Mouse (Mus musculus) MN1 (cell line): ENCODE results near the gene Bcl9l.
"Not testable (repeated sequence)": the region's sequence is repeated elsewhere in the genome, so short reads cannot be mapped to it uniquely, and the experiment has no call there.

Source experiments
- DNase-seq: peaks from one replicate; pipeline ENCODE4 v3.0.0-alpha.2; 2016; ENCODE audit warnings: low spot score

The Bcl9l gene

DNA sequence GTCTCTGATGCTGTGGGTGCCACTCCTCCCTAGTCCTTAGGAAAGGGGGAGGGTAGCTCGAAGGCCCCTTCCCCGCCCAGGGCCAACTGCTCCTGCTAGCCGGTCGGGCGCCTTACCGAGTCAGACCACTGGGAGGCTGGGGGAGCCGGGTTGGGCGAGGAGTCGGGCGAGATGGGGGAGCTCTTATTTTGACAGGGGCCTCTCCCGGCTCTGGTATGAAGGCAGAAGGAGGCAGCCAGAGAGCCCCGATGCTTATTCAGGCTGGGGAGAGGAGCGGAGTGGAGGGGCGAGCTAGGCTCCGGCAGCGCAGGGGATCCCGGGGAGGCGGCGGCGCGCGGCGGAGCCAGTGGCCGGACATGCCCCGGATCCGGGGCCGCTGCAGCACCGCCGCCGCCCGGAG, at the start of gene Bcl9l:
Gene Bcl9l, plus strand, starts transcription at position 274 of the 400 bp plus-strand sequence.
- DNase-seq = peak; percentile 96

DNA sequence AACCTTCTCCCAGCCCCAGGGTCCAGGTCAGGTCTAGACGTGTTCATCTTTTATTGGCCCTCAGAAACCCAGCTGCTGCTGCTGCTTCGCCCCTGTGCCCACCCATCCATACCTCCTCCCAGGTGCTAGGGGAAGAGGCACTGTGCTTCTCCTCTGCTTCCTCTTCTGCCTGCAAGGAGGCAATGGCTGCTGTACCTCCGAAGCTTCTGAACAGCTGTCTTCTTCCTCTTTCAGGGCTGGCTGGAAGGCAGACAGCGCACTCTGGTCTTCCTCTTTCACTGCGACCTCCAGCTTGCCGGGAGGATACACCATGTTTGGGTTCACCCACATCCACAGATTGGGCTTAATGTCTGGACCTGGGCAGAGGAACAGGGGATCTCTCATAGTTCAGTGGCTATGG, 46.9 kb upstream of the Bcl9l start:
- no peak for DNase-seq

DNA sequence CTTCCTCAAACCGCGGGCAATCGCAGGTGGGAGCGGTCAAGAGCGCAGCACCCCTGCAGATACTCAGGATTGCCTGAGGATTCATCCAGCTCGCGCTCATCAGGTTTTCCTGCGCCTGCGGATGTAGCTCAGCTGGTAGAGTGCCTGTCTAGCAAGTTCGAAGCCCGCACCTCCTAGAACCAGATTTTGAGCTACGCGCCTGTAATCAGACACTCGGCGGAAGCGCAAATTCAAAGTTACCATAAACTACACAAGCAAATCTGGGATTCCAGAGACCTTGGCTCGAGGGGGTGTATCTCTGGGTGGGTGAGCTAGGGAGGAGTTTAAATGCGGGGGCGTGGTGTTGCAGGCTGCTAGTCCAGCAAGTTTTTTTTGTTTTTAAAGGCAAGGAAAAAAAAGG, 41.7 kb upstream of the Bcl9l start, which contains the start of gene Foxr1:
Gene Foxr1, minus strand, starts transcription at position 176 of the 400 bp plus-strand sequence.
- DNase-seq = no peak

GRCm38 (mm10) chr9:44444402-44445025, 38.1 kb upstream of the Bcl9l start:
- not testable (repeated sequence) for DNase-seq

DNA sequence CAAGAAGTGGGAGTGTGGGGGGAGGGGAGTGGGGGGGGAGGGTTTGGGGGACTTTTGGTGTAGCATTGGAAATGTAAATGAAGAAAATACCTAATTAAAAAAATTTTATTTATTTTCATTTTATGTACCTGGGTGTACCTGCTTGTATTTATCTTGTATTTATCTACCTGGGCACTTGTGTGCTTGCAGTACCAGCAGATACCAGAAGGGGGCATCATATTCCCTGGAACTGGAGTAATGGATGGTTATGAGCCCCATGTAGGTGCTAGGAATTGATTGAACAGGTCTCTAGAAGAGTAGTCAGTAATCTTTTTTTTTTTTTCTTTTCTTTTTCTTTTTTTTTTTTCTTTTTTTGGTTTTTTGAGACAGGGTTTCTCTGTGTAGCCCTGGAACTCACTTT, 32.2 kb upstream of the Bcl9l start:
- no peak for DNase-seq

DNA sequence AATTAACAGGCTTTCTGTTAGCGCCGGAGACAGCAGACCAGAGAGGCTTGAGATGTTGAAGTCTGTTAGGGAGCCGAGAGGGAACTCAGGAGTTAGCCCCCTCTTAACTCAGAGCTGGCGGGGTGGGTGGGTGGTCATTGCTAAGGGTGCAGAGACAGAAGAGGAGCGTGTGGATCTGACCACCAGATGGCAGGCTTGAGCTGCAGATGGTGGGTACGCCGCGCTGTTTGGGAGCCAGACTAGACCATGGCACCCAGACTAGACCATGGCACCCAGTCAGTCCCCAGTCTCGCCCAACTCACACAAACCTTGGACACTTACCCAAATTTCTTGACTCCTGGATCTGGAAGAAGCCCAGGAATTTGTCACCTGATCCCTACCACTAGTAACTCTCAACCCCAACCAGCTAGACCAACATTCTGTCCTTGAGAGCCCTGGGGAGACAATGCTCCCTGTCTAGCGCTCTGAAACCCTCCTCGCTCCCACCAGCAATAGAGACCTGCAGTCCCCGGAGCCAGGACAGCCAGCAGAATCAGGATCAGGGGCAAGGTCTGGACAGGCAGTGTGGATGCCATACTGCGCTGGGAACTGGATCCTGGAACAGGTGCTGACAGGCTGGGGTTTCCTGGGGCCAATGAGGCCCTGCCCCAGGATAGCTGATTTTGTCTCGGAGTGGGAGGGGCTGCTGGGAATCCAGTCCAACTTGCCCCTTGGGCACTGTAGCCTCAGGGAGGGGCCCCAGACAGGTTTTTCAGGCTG, 28.3 kb upstream of the Bcl9l start:
- DNase-seq = peak; percentile 82

GRCm38 (mm10) chr9:44454891-44455220, 27.8 kb upstream of the Bcl9l start, which contains the start of gene Upk2:
Gene Upk2 (minus strand): TSS chr9:44454976.
- no peak for DNase-seq

- DNase-seq = peak; percentile 95
These were observed 25.4 kb upstream of the Bcl9l start for GRCm38 (mm10) chr9:44457035-44457742.

DNA sequence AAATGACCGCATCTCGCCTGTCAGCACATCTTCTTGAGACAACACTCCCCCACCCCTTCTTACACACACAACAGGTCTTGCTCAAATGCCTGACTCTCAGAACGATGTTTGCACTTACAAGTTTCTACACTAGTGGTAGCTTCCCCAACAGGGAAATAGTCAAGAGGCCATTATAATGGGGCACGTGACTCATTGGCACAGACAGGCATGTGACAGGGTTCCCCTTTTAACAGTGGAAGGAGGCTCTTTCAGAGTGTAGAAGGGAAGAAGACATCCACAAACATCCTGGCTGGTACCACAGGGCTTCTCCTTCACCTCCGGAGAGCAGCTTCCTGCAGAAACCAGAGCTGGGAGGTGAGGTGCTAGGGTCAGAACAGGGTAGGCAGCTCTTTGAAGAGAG, 20.7 kb upstream of the Bcl9l start:
- DNase-seq = no peak

GRCm38 (mm10) chr9:44468224-44468623, 14.4 kb upstream of the Bcl9l start:
- DNase-seq = no peak

GRCm38 (mm10) chr9:44468800-44469199, 13.8 kb upstream of the Bcl9l start:
- no peak for DNase-seq

DNA sequence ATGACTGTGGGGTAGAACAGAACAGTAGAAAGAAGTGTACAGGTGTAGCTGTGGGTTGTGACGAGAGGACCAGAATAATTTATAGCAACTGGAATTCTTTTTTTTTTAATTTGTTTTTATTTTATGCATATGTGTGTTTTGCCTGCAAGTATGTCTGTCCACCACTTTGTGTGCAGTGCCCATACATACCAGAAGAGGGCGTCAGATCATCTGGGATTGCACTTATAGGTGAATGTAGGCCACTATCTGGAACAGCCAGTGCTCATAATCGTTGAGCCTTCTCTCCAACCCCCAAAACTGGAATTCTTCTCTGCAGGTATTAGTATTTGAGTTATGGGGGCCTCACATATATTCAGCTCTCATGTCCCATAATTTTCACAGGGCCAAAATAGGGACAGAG, 9.4 kb upstream of the Bcl9l start:
- DNase-seq = no peak

GRCm38 (mm10) chr9:44474327-44474726, 8.3 kb upstream of the Bcl9l start:
- DNase-seq = no peak

GRCm38 (mm10) chr9:44475936-44476335, 6.7 kb upstream of the Bcl9l start:
- no peak for DNase-seq

GRCm38 (mm10) chr9:44477339-44478228, 5.0 kb upstream of the Bcl9l start:
- DNase-seq = peak; percentile 85

DNA sequence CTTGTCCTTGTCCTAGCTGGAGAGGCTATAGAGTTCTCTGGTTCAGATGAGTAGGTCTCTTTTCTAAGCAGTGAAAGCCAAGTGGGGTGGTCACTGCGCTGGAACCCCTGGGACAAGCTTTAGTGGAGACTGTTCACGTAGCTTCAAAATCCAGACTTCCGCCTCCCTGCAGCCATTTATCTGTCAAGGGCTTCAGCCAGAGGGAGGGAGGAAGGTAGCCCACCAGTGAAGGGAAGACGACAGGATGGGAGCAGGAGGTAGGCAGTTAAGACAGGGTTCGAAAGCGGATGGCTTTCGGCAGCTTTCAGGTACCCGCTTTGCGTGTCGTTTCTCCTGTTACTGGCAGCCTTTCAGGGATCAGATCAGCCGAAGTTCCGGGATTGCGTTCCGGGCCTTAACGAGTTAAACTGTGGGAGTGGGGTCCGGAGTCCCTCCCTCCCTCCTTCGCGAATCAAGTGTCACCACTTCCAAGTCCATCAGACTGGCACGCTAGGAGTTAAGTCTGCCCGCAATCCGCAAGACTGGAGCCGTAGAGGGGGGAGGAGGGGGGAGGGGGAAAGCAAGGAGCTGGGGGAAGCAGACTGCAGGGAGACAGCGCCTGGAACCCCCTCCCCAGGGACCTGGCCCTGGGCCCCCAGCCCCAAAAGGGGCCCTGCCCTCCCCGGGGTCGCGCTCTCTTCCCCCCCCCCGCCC, 4.2 kb upstream of the Bcl9l start:
- peak; percentile 83 for DNase-seq

GRCm38 (mm10) chr9:44478959-44479605, 3.5 kb upstream of the Bcl9l start:
- DNase-seq = peak; percentile 88

DNA sequence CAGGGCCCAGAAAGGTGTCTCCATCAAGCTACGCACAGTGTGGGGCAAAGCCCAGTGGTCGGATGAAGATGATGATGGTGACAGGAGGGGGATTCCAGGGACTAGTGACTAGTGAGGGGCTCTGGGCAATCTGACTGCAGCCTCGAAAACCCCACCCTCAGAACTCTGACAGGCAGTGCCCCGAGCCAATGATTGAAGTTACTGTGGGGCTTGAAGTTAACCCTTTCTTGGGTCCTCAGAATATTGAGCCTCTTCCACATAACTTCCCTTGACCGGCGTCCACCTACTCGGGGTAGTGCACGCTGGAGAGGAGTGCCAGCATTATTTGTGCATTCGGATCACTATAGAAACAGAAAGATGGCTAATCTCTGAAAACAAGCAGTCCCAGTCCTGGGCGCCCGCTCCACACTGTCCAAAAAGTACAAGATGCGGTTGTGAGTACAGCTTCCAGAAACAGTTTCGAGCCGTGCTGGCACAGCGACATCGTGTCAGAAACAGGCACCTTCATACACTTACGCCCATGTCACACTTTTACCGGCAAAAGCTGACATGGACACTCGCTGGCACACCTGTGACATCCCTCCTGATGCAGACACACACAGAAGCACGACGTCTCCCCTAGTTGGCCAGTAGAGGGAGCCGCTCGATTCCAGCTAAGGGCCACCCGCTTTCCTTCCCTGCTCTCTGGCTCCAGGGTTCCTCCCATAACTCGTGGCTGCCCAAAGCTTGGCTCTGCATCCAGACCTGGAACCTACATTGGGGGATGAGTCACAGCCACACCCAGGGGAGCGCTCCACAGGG, 2.8 kb upstream of the Bcl9l start:
- peak; percentile 94 for DNase-seq

- DNase-seq = no peak
These were observed 513 bp upstream of the Bcl9l start for GRCm38 (mm10) chr9:44482112-44482511.

GRCm38 (mm10) chr9:44483041-44483509, 450 bp downstream of the Bcl9l start:
- DNase-seq = no peak
